Mouse (Mus musculus) heart, adult 9 months (tissue): ENCODE results near the gene Rcor1.

Experiments used
- DNase-seq, 2 experiments: peaks; one replicate each; pipeline ENCODE4 v3.0.0; 2022; ENCODE audit warnings: low spot score in 2 of 2

The Rcor1 gene

DNA sequence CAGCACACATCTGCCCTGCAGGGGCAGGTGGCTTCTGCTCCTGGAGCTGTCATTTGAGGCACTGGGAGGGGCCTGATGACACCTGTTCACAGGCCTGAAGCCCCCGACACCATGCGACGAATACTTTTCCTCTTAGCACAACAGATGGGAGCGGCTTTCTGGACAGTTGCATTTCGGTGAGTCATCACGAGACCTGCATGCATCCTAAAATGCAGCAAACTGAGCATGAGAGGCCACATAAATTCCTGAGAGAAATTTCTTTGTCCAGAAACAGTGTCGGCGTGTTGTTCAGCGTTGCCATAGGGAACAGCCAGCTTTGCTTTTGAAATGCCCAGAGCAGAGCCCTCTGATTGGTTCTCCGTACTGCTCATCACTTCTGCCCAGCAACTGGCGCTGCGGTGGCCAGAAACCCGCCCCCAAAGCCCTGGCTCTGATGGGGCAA, 125.2 kb downstream of the Rcor1 start:
- peak; percentile 89 to 91 for DNase-seq

DNA sequence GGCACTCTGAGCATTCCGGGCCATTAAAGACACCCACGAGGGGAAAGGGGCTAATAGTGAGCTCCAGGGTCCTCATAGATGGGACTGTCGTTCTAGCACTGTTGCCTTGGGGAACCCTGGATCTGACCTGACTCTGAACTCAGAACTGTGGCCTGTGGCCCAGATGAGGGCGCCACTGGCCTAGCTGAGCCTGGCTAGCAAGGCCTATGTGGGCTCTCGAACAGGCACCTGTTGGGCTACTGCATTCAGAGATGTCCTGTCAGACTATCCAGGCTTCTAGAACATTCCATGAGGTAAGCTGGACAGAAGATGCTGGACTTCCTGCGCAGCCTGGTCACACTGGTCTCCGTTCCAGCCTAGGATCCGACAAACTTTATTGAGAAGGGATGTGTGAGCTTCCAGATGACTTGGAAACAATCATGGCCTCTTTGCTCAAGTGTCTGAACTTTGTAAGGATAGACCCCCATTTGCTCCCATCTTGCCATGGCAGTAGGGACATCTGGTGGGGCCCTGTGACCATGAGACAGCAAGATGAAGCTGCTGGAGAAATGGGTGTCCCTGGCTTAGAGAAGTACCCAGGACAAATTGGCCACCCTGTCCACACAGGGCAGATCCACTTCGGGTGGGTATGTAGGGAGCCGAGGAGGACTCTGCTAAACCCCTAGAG, 126.1 kb downstream of the Rcor1 start:
- DNase-seq, result peak; percentile 36
